Mouse (Mus musculus) thymus, adult 18-20 months (tissue): Measurements from ENCODE around the gene Ces1d.

Experiments used
- DNase-seq, 2 experiments: peaks; one replicate each; pipeline ENCODE4 v3.0.0; 2022; ENCODE audit warnings: mixed read lengths in 2 of 2

Gene Ces1d

DNA sequence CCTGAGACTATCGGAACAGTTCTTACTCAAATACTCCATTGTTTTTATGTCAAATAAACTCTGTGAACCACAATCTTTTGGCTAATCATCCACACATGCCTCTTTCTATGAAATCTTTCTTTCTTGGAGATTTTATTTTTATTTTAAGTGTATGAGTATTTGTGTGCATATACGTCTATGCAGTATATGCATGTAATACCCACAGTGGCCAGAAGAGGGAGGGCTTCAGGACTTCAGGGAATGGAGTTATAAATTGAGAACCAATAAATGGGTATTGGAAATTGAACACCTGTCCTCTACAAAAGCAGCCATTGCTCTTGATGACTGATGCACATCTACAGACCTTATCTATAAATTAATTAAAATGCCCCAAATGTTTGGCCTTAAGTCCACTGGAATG lies 65.4 kb downstream of the Ces1d start:
- no peak for DNase-seq

GRCm38 (mm10) chr8:93131233-93131980 lies 66.2 kb downstream of the Ces1d start, which contains the start of gene Ces1c:
TSS of gene Ces1c (minus strand) at chr8:93131283.
- DNase-seq, result no peak

DNA sequence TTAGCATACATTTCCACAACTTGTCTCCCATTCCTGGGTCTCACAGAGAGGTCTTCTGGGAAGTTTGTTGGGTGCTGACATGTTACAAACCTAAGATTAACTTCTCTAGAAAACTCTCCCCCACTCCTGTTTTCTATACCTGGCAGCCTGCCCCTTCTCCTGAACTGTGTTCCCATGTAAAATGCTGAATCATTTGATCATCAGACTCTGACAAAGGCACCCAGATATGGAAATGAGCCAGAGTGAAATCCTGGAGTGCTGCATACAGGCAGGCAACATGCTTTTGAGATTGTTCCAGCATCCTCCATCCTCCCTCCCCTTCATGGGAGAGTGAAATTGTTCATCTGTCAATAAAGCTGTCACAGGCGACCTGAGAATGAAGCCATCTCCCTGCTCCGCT lies 71.2 kb downstream of the Ces1d start:
- no peak for DNase-seq

GRCm38 (mm10) chr8:93122005-93122404 lies 75.6 kb downstream of the Ces1d start:
- no peak for DNase-seq
